Mouse (Mus musculus): ENCODE data around the gene Gm10647. TPM values are rescaled to one million over a fixed set of nuclear protein-coding genes. Genes with fewer than 3 reads are reported as not detected.

Gm10647 gene
- polyA plus RNA-seq, 1 experiment from 2014 or later: 0.48 TPM

DNA sequence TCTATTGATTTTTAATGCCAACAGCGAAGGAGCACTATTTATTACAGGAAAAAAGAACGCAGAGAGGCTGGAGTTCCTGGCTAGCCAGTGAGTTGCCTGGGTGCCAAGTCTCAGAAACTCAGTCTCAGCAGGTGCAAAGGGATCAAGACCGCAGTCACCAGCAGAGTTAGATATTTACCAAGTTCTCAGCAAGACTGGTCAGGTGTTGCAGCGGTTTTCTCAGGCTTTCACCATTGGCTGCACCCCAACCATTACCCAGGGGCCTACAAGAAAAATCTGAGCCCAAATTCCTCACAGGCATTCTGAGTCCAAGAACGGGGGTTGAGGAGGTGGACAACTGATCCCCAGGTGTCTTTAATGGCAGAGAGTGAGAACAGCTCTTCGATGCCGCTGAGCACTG, 37.0 kb downstream of the Gm10647 start:
- no peak for ATAC-seq
- Histone ChIP-seq H3K4me3 (ENCODE audit: low read length) (peak overlapping the region; percentile 69), H3K4me2 (ENCODE audit: low read length) (peak overlapping the region; percentile 95), H3K27ac (ENCODE audit: low read depth, low read length) (no peak overlapping the region), H3K36me3 (ENCODE audit: control insufficient read depth, insufficient read depth, low read length) (no peaks in the 10 kb centered on the region), H3K9ac (ENCODE audit: low read depth, low read length) (peak overlapping the region; percentile 69), H3K9me3 (ENCODE audit: control insufficient read depth, low read length) (no peaks in the 10 kb centered on the region), H3K27me3 (replicated peaks; ENCODE audit: control insufficient read depth, insufficient read depth, low read length) (no peaks in the 10 kb centered on the region), H3K4me1 (ENCODE audit: control insufficient read depth, insufficient read depth, low read depth, low read length) (peaks cover 6% of the 10 kb centered on the region)
- 16% methylated on average over 7 of the region's 7 CpGs for WGBS

DNA sequence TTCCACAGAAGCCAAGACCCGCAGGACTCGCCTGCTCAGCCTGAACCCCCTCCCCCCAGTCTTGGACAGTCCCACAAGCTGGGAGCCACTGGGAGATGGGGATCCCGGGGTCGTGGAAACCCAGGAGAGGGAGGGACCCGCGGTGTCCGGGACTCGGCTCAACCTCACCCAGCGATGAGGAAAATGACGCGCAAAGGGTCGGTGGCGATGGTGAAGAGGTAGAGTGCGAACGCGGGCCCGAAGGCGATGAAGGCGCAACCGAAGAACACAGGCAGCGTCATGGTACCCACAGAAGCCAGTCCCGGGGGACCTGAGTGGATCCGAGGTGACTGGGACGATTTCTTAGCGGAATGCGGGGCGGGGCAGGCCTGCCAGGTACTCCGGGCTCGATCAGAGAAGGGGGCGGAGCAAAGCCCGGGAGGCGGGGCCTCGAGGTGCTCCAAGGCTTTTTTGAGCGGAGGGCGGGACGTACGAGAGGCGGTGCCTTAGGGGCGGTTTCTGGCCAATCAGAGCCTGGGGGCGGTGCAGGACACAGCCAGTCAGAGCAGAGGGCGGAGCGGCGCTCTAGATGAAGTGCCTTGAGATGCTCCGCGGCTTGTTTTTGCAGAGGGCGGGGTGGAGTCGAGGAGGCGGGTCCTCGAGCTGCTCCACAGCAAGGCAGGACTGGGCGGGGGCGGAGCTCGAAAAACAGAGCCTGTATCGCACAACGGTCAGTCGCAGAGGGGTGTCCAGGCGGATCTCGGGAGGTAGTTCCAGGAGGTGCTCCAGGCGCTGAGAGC, 37.7 kb downstream of the Gm10647 start, which contains the start of gene Aph1c:
Gene Aph1c, minus strand, starts transcription at position 409 of the 779 bp plus-strand sequence.
- H3K27me3 ChIP-seq (replicated peaks; ENCODE audit: control insufficient read depth, insufficient read depth, low read length): no peaks in the 10 kb centered on the region
- H3K9ac ChIP-seq (ENCODE audit: low read depth, low read length): peak within 1 kb of the TSS; percentile 69
- under 1% methylated on average over 58 of the region's 58 CpGs for WGBS
- H3K4me3 ChIP-seq (ENCODE audit: low read length): peak within 1 kb of the TSS; percentile 69
- peak within 1 kb of the TSS; percentile 95 for H3K4me2 ChIP-seq (ENCODE audit: low read length)
- H3K27ac ChIP-seq (ENCODE audit: low read depth, low read length): peak within 1 kb of the TSS; percentile 37
- H3K4me1 ChIP-seq (ENCODE audit: control insufficient read depth, insufficient read depth, low read depth, low read length): peaks cover 6% of the 10 kb centered on the region
- peak; percentile 99 for ATAC-seq
- H3K9me3 ChIP-seq (ENCODE audit: control insufficient read depth, low read length): no peaks in the 10 kb centered on the region
- H3K36me3 ChIP-seq (ENCODE audit: control insufficient read depth, insufficient read depth, low read length): no peaks in the 10 kb centered on the region

DNA sequence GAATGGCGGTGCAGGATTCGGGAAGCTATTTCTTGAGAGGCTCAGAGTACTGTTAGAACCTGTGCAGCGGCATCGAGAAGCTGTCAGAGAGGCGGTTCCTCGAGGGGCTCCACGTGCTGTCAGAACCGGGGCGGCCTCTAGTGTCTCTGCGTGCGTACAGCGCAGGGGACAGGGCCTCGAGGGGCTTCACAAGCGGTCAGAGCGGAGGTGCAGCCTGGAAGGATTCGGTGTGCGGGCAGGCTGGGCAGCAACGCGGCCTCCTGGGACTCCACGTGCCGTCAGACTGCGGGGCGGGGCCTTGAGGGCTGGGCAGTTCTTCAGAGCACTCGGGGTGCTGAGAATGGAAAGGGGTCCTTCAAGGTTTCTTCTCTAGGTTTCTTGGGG, 38.2 kb downstream of the Gm10647 start:
- peak overlapping the region; percentile 69 for H3K4me3 ChIP-seq (ENCODE audit: low read length)
- WGBS: under 1% methylated on average over 24 of the region's 24 CpGs
- H3K4me1 ChIP-seq (ENCODE audit: control insufficient read depth, insufficient read depth, low read depth, low read length): peaks cover 6% of the 10 kb centered on the region
- no peaks in the 10 kb centered on the region for H3K36me3 ChIP-seq (ENCODE audit: control insufficient read depth, insufficient read depth, low read length)
- H3K4me2 ChIP-seq (ENCODE audit: low read length): peak overlapping the region; percentile 95
- peak overlapping the region; percentile 66 for H3K9ac ChIP-seq (ENCODE audit: low read depth, low read length)
- no peaks in the 10 kb centered on the region for H3K9me3 ChIP-seq (ENCODE audit: control insufficient read depth, low read length)
- H3K27me3 ChIP-seq (replicated peaks; ENCODE audit: control insufficient read depth, insufficient read depth, low read length): no peaks in the 10 kb centered on the region
- no peak overlapping the region for H3K27ac ChIP-seq (ENCODE audit: low read depth, low read length)
- peak; percentile 87; the same call in 1 of the 2 replicates for ATAC-seq

DNA sequence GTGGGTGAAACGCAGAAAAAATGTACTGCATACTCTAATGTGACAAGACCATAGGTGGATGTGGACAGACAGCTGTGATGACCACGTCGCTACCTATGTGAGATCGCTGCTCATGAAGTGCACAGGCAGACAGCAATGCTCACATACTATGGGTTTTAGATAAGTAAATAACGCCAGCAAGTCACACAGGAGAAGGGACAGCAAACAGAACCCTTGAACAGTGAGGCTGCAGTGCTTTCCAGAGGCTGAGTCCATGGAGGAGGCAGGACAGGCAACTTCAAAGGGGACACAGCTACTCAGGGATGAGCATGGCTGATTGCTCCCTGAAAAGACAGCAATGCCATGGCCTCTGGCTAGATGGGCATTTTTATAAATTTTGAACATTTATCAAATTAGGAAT, 50.0 kb downstream of the Gm10647 start:
- no peak overlapping the region for H3K9ac ChIP-seq (ENCODE audit: low read depth, low read length)
- 99% methylated on average over 5 of the region's 5 CpGs for WGBS

More for the DNA sequence above, 50.0 kb downstream of the Gm10647 start:
- Histone ChIP-seq H3K4me2 (ENCODE audit: low read length) (no peak overlapping the region), H3K27me3 (replicated peaks; ENCODE audit: control insufficient read depth, insufficient read depth, low read length) (no peaks in the 10 kb centered on the region), H3K4me3 (ENCODE audit: low read length) (no peak overlapping the region), H3K9me3 (ENCODE audit: control insufficient read depth, low read length) (no peaks in the 10 kb centered on the region), H3K4me1 (ENCODE audit: control insufficient read depth, insufficient read depth, low read depth, low read length) (no peaks in the 10 kb centered on the region), H3K36me3 (ENCODE audit: control insufficient read depth, insufficient read depth, low read length) (peaks cover 12% of the 10 kb centered on the region; the same call in 1 of the 2 replicates), H3K27ac (ENCODE audit: low read depth, low read length) (no peak overlapping the region)
- no peak for ATAC-seq

Other genes with a start within 250 kb of the Gm10647 start
- 50.6 and 50.9 TPM in 2 replicates for gene Usp3, start 203.9 kb upstream of the Gm10647 start, polyA plus RNA-seq (2015; fragmentation: Nextera tagmentation; extraction: Ambion mirVana)
- gene Car12, start 83.4 kb upstream of the Gm10647 start, polyA plus RNA-seq (2015; fragmentation: Nextera tagmentation; extraction: Ambion mirVana): 8.3 and 9.0 TPM in 2 replicates
- gene Aph1b, start 1.5 kb upstream of the Gm10647 start, polyA plus RNA-seq (2015; fragmentation: Nextera tagmentation; extraction: Ambion mirVana): 21.4 and 22.6 TPM in 2 replicates
- gene Aph1c, start 37.7 kb downstream of the Gm10647 start, polyA plus RNA-seq (2015; fragmentation: Nextera tagmentation; extraction: Ambion mirVana): 5.0 and 5.2 TPM in 2 replicates
- 36.2 and 40.4 TPM in 2 replicates for gene Rab8b, start 122.6 kb downstream of the Gm10647 start, polyA plus RNA-seq (2015; fragmentation: Nextera tagmentation; extraction: Ambion mirVana)
- gene Rps27l, start 149.0 kb downstream of the Gm10647 start, polyA plus RNA-seq (2015; fragmentation: Nextera tagmentation; extraction: Ambion mirVana): 204 and 212 TPM in 2 replicates
- 12.1 and 12.3 TPM in 2 replicates for gene Lactb, start 178.4 kb downstream of the Gm10647 start, polyA plus RNA-seq (2015; fragmentation: Nextera tagmentation; extraction: Ambion mirVana)